Mouse (Mus musculus) heart, embryonic 10.5 days (tissue): ENCODE data around the gene Ccdc155. TPM values are rescaled to one million over a fixed set of nuclear protein-coding genes. Genes with fewer than 3 reads are reported as not detected.

Experiments used
- DNase-seq: peaks from one replicate; pipeline ENCODE4 v3.0.0-alpha.2; 2017; ENCODE audit warnings: low spot score
- H3K27ac ChIP-seq: fragments of 300-500 bp; sonication (generic); 2 replicates; pipeline ENCODE4 v1.5.1; 2016; ENCODE audit warnings: mild to moderate bottlenecking
- H3K27me3 ChIP-seq: fragments of 300-500 bp; sonication (generic); 2 replicates; pipeline ENCODE4 v1.6.1; 2016; ENCODE audit warnings: mild to moderate bottlenecking; ENCODE audit not compliant: poor library complexity, insufficient read depth, severe bottlenecking
- H3K36me3 ChIP-seq: fragments of 300-500 bp; sonication (generic); 2 replicates; pipeline ENCODE4 v1.6.1; 2016; ENCODE audit warnings: mild to moderate bottlenecking, moderate library complexity
- H3K4me1 ChIP-seq: fragments of 300-500 bp; sonication (generic); 2 replicates; pipeline ENCODE4 v1.6.1; 2016; ENCODE audit warnings: mild to moderate bottlenecking
- H3K4me3 ChIP-seq: fragments of 300-500 bp; sonication (generic); 2 replicates; pipeline ENCODE4 v1.5.1; 2016; ENCODE audit warnings: mild to moderate bottlenecking, moderate library complexity
- H3K9me3 ChIP-seq: fragments of 300-500 bp; sonication (generic); 2 replicates; pipeline ENCODE4 v1.6.1; 2016; ENCODE audit warnings: mild to moderate bottlenecking, moderate library complexity
- WGBS: fragments of 180-500 bp; shearing (Covaris S2); methylation state at CpG from one replicate; pipeline ENCODE4 v1.1.7; 2016; 5-methylcytosine and 5-hydroxymethylcytosine counted together
- polyA plus RNA-seq: library from polyadenylated mRNA; unstranded; fragments of >200 nt; fragmentation: Nextera tagmentation; extraction: Ambion mirVana; gene quantifications from 2 replicates; pipeline ENCODE4 v1.2.1, GENCODE M21; 2016

Ccdc155 gene
- polyA plus RNA-seq, 1 experiment from 2014 or later, result 0.88 TPM

DNA sequence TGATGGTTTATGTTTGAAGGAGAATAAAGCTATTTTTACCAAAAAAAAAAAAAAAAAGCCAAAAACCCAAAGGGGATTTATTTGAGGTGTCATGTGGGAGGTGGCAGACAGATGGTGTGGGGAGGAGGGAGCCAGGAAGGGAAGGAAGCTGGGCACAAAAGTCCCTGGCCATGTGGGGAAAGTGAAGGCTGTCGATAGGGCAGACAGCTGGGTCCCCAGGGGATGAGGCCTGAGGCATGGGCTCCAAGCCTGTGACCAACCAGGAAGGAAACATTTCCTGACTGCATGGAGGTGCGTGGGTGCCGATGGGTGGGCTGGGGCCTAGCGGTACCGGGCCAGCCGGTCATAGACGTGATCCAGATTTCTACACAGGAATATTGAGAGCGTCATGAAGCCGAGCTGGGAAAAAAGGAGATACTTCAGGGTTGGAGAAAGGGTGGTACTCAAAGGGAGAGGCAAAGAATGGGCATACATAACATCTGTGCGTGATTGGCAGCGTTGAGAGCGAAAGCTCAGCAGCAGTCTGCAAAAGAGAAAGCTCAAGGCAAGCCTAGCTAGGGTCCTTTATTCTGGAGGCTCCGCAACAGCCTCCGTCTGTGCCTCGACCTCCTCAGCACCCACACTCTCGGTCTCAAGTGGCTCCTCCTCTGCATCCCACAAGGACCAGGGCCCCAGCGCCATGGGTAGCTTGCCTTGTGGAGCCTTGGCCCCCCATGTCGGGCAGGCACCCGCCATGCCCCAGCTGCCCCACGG is 29.1 kb upstream of the Ccdc155 start:
- H3K36me3 ChIP-seq, result peaks cover 41% of the 10 kb centered on the region
- peak overlapping the region; percentile 54 for H3K4me3 ChIP-seq
- peak; percentile 74 for DNase-seq
- 25% methylated on average over 20 of the region's 20 CpGs for WGBS
- H3K4me1 ChIP-seq, result peaks cover 51% of the 10 kb centered on the region
- H3K9me3 ChIP-seq, result no peaks in the 10 kb centered on the region
- H3K27ac ChIP-seq, result peak overlapping the region; percentile 81
- H3K27me3 ChIP-seq, result peaks cover 28% of the 10 kb centered on the region

DNA sequence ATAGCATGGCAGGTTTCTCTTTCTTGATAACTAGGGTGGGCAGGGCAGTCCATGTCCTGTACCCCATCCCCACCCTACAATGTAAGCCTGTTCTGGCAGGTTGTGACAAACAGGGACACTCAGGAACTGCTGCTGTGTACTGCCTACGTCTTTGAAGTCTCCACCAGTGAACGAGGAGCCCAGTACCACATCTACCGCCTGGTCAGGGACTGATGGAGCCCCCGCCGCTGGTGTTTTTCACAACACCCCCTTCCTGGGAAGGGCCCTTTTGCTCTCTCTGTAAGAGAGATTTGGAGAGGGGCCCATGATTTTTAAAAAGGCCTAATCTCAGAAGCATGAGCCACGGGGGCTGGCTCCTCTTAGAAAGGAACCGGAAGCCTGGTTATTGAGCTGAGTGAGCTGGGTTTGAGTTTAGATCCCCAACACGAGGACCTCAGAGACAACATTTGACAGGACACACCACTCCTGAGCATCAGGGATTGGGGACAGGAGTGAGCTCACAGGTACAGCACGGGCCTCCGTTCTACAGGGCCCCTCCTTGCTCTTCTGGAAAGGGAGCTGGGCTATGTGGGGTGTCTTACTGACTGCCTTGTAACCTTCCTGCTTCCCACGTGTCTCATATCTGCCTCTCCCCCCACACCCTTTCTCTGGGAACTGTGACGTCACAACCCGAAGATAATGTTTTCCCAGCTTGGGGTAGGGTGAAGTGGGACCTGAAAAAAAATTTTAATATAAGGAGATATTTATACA is 28.2 kb upstream of the Ccdc155 start:
- Histone ChIP-seq H3K36me3 (peaks cover 49% of the 10 kb centered on the region), H3K9me3 (no peaks in the 10 kb centered on the region), H3K4me1 (peaks cover 46% of the 10 kb centered on the region), H3K4me3 (0 out of 2 replicates have a peak overlapping the region, but pooled peaks have one; percentile 1), H3K27ac (no peak overlapping the region), H3K27me3 (peaks cover 20% of the 10 kb centered on the region)
- peak; percentile 64 for DNase-seq
- 50% methylated on average over 13 of the region's 13 CpGs for whole genome bisulfite sequencing

DNA sequence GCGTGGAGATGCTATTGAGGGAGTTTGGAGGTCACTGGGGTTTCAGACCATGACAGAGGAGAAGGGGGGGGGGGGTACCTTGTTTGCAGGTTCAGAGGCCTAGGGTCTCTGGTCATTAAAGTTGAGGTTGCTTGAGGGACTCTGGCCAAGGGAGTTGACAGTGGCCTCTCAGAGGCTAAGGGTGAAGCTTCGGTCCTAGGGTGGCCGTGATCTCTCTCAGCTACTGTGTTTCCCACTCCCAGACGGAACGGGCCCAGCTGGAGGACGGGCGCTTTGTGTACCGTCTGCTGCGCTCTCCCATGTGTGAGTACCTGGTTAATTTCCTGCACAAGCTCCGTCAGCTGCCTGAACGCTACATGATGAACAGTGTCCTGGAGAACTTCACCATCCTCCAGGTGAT is 27.2 kb upstream of the Ccdc155 start:
- Histone ChIP-seq H3K36me3 (peaks cover 59% of the 10 kb centered on the region), H3K27ac (no peak overlapping the region), H3K9me3 (no peaks in the 10 kb centered on the region), H3K4me1 (peaks cover 44% of the 10 kb centered on the region), H3K4me3 (no peak overlapping the region), H3K27me3 (peaks cover 11% of the 10 kb centered on the region)
- 84% methylated on average over 11 of the region's 11 CpGs for WGBS
- DNase-seq, result peak; percentile 69

DNA sequence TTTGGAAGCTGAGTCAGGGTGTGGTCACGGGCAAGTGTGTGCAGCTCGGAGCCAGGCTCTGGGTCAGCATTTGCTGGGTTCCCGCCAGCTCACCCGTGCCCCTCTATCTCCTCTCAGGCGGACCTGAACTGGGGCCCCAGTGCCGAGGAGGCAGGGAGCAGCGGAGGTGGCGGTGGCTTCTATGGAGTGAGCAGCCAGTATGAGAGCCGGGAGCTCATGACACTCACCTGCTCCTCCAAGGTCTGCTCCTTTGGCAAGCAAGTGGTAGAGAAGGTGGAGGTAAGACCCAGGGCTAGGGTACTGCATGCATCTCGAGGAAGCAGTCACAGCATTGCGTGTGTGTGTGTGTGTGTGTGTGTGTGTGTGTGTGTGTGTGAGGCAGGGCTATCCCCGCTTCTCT is 26.5 kb upstream of the Ccdc155 start:
- Histone ChIP-seq H3K27me3 (peaks cover 4% of the 10 kb centered on the region; the same call in 1 of the 2 replicates), H3K4me1 (peaks cover 43% of the 10 kb centered on the region), H3K4me3 (no peak overlapping the region), H3K36me3 (peaks cover 66% of the 10 kb centered on the region), H3K9me3 (no peaks in the 10 kb centered on the region), H3K27ac (no peak overlapping the region)
- peak; percentile 71 for DNase-seq
- 89% methylated on average over 12 of the region's 12 CpGs for WGBS

DNA sequence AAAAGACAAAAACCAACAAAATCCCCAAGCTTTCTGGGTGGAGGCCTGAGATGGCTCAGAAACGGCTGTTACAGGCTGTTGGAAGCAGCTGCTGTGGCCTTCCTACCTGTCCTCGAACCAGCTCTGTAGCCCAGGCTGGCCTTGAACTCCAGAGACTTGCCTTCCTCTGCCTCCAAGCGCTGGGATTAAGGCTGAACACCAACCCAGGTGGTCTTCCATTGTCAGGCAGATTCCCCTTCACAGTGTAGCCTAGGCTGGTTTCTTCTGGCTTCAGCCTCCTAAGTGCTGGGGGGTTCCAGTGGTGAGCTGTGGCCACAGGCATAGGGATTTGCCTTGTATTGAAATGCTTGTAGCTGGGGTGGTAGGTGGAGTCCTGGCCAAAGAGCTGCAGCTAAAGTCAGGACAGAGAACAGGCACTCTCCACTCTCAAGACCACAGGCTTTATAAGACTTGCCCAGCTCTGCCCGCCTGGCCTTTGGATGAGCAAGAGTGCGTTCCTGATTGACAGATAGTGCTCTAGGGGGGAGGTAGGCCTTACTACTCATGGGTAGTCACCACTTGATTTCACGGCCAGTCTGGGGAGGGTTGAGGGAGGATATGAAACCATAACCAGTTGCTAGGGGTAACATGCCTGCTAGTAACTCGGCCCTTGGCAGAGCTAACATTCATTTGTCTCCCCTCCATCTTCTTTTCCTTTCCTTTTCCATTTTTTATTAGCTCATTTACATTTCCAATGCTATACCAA is 24.9 kb upstream of the Ccdc155 start:
- Histone ChIP-seq H3K4me3 (no peak overlapping the region), H3K27me3 (no peaks in the 10 kb centered on the region), H3K27ac (no peak overlapping the region), H3K36me3 (peaks cover 82% of the 10 kb centered on the region), H3K4me1 (peaks cover 29% of the 10 kb centered on the region), H3K9me3 (no peaks in the 10 kb centered on the region)
- WGBS, result 84% methylated on average over 7 of the region's 7 CpGs
- DNase-seq, result peak; percentile 61

GRCm38 (mm10) chr7:45229046-45229445 is 24.4 kb upstream of the Ccdc155 start:
- DNase-seq, result peak; percentile 72
- Histone ChIP-seq H3K27ac (no peak overlapping the region), H3K9me3 (no peaks in the 10 kb centered on the region), H3K4me3 (no peak overlapping the region), H3K27me3 (no peaks in the 10 kb centered on the region), H3K36me3 (peaks cover 88% of the 10 kb centered on the region), H3K4me1 (peaks cover 23% of the 10 kb centered on the region)
- 90% methylated on average over 8 of the region's 8 CpGs for WGBS

DNA sequence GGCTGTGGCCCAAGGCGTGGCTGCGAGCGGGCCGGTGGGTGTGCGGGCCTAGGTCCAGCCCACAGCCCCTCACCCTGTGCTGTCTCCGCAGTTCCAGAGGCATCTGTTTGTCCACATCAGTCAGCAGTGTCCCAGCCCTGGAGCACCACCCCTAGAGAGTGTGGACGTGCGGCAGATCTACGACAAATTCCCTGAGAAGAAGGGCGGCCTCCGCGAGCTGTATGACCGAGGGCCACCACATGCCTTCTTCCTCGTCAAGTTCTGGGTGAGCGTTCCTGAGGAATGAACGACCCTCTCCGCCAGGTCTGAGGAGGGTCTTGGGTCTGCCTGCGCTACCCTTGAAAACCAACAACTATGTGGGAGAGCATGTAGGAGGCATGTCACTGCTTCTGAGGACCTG is 23.9 kb upstream of the Ccdc155 start:
- peaks cover 18% of the 10 kb centered on the region for H3K4me1 ChIP-seq
- peaks cover 93% of the 10 kb centered on the region for H3K36me3 ChIP-seq
- peak; percentile 66 for DNase-seq
- no peaks in the 10 kb centered on the region for H3K9me3 ChIP-seq
- no peak overlapping the region for H3K4me3 ChIP-seq
- no peaks in the 10 kb centered on the region for H3K27me3 ChIP-seq
- no peak overlapping the region for H3K27ac ChIP-seq
- WGBS, result 93% methylated on average over 18 of the region's 18 CpGs

- peak; percentile 65 for DNase-seq
- Histone ChIP-seq H3K36me3 (peaks cover 96% of the 10 kb centered on the region), H3K27me3 (no peaks in the 10 kb centered on the region), H3K4me3 (no peak overlapping the region), H3K27ac (no peak overlapping the region), H3K9me3 (no peaks in the 10 kb centered on the region), H3K4me1 (0 out of 2 replicates have a peak, but pooled peaks cover 4% of the 10 kb centered on the region)
- WGBS, result 94% methylated on average over 5 of the region's 5 CpGs
Measured at GRCm38 (mm10) chr7:45226421-45226820, 21.7 kb upstream of the Ccdc155 start.

GRCm38 (mm10) chr7:45224826-45225225 is 20.1 kb upstream of the Ccdc155 start:
- Histone ChIP-seq H3K9me3 (no peaks in the 10 kb centered on the region), H3K4me1 (peaks cover 7% of the 10 kb centered on the region; the same call in 1 of the 2 replicates), H3K36me3 (peaks cover 100% of the 10 kb centered on the region), H3K4me3 (no peak overlapping the region), H3K27ac (no peak overlapping the region), H3K27me3 (no peaks in the 10 kb centered on the region)
- WGBS, result 94% methylated on average over 7 of the region's 7 CpGs
- peak; percentile 39 for DNase-seq

DNA sequence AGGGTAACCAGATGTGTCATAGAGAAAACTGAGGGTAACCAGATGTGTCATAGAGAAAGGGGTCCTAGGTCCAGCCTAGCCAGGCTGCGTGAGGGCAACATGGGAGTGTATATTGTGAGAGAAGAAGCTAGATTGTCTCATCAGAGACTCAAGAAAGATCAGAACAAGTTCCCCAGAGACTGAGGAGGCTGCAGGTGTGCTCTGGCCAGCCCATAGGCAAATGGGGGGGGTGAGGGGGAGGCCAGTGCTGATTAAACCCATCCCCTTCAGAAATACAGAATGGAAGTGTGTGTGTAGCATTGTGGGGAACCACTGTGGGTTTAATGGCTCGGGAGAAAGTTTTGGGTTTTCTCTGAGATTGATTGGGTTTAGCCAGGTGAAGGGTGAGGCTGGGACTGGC is 17.0 kb upstream of the Ccdc155 start:
- WGBS, result 84% methylated on average over 2 of the region's 2 CpGs
- H3K36me3 ChIP-seq, result peaks cover 96% of the 10 kb centered on the region
- no peaks in the 10 kb centered on the region for H3K27me3 ChIP-seq
- H3K9me3 ChIP-seq, result no peaks in the 10 kb centered on the region
- no peak overlapping the region for H3K27ac ChIP-seq
- H3K4me3 ChIP-seq, result no peak overlapping the region
- peaks cover 34% of the 10 kb centered on the region for H3K4me1 ChIP-seq
- DNase-seq, result no peak

DNA sequence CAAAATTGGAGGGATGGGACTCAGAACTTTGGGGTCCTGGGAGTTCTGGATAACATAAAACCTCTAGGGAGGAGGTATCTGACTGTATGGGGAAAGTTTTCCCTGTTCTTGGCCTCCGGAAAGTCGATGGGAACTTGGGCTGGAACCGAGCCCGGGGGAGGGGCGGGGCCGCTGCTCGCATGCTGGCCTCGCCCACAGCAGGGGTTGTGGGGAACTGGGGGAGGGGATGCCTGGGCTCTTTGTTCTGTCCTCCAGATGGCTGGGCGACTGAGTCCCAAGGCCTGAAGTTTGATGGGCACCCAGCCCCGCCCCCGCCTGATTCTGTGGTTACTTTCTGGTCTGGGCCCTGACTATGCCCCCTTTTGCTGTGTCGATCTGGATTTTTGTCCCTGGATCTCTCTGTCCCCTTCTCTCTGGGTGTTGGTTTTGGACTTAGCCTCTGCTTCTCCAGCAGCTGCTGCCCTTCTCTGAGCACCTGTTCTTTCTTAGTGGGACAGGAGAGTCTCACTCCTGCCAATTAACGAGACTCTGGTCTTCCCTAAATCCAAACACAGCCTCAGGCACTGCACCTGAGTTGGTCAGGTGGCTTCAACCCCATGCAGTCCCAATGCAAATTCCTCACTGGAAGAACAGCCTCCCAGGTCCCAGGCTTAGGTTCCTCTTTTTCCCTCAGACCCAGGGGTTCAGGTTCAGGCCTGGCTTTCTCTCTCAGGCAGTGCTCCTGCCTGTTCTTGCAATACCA is 11.9 kb upstream of the Ccdc155 start:
- peak; percentile 92 for DNase-seq
- Histone ChIP-seq H3K27ac (peak overlapping the region; percentile 96), H3K4me1 (peaks cover 51% of the 10 kb centered on the region), H3K9me3 (no peaks in the 10 kb centered on the region), H3K27me3 (peaks cover 8% of the 10 kb centered on the region), H3K4me3 (peak overlapping the region; percentile 93), H3K36me3 (peaks cover 46% of the 10 kb centered on the region)
- under 1% methylated on average over 13 of the region's 13 CpGs for WGBS

DNA sequence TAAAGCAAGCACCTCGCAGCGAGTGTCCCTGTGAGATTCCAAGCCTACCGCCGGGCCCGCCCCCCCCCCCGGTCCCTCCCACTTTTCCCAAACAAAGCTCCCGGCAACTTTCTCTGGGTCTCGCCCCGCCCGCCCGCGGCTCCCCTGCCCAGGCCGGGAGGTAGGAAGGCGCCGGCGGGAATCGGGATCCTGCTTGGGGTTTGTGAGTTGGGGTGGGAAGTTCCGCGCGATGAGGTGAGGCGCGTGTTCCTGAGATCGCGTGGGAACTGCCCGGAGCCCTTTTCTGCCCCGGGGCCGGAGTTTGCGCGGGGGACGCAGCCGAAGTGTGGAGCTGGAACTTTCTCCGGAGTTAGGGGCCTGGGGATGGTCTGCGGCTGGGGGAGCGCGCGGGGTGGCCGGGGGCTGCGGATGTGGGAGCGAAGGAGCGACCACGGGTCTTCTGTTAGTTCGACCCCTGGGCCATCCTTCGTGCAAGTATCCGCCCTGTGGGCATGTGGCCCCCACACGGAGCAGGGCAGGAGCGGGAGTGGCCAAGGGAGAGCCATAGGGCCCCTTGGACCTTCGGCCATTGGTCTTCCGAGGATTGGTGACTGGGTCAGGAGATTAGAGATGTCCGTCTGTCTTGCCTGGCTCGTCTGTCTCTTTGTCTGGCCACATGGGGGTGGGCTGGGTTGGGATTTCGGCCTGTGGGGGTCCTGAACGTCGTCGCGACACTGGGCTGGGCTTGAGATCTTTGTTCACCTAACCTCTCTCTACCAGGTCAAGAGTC is 11.2 kb upstream of the Ccdc155 start, which contains the start of gene Tead2:
Gene Tead2, plus strand, starts transcription at position 81 of the 769 bp plus-strand sequence.
- H3K36me3 ChIP-seq, result peaks cover 38% of the 10 kb centered on the region
- under 1% methylated on average over 55 of the region's 55 CpGs for WGBS
- peak within 1 kb of the TSS; percentile 96 for H3K27ac ChIP-seq
- peaks cover 58% of the 10 kb centered on the region for H3K4me1 ChIP-seq
- H3K9me3 ChIP-seq, result no peaks in the 10 kb centered on the region
- peaks cover 16% of the 10 kb centered on the region for H3K27me3 ChIP-seq
- H3K4me3 ChIP-seq, result peak within 1 kb of the TSS; percentile 93
- peak; percentile 89 for DNase-seq
